9 mouse cellular contexts compared by ENCODE assay signal in genomic region chr7:6343501-6344071, GRCm38 (mm10). TPM values are rescaled to one million over a fixed set of nuclear protein-coding genes. Genes with fewer than 3 reads are reported as not detected.
A peak's percentile ranks its signal among the peaks of the same experiment; 100 is the strongest.
DNase-seq lines count a peak whose midpoint lies in the region; ATAC-seq lines count a peak whose summit lies in the region.
"Had no signal": no experiment of that assay in that cellular context is flagged by ENCODE, and none has a peak within 500 bp of the region (broad histone marks: within the 10 kb centered on the region; RNA-seq: fewer than 3 reads in every experiment).

Gm3854 (plus strand) TSS chr7:6343759.

- intact Hi-C loops in heart, postnatal 10 days (cut with DNase I) = no loop called here

- H3K4me2 ChIP-seq in forebrain, embryonic 12.5 days = peak within 1 kb of the TSS; percentile 46
- H3K4me2 ChIP-seq in liver, embryonic 13.5 days = peak within 1 kb of the TSS; percentile 69
- H3K4me2 ChIP-seq in neural tube, embryonic 11.5 days (ENCODE audit: low read depth) = peak within 1 kb of the TSS; percentile 15

- H3K27me3 ChIP-seq in forebrain, embryonic 12.5 days = 0 out of 2 replicates have a peak, but pooled peaks cover 4% of the 10 kb centered on the region
- no peaks in the 10 kb centered on the region for H3K27me3 ChIP-seq in liver, embryonic 13.5 days
- no peaks in the 10 kb centered on the region for H3K27me3 ChIP-seq in neural tube, embryonic 11.5 days (ENCODE audit: control insufficient read depth, insufficient read depth, low read length)

- H3K36me3 ChIP-seq in forebrain, embryonic 12.5 days (replicated peaks) = no peaks in the 10 kb centered on the region
- no peaks in the 10 kb centered on the region for H3K36me3 ChIP-seq in liver, embryonic 13.5 days
- no peaks in the 10 kb centered on the region for H3K36me3 ChIP-seq in neural tube, embryonic 11.5 days (ENCODE audit: control insufficient read depth, insufficient read depth, low read length)

- H3K27ac ChIP-seq in forebrain, embryonic 12.5 days = peak within 1 kb of the TSS; percentile 76
- H3K27ac ChIP-seq in liver, embryonic 13.5 days = no peak within 1 kb of the TSS
- no peak within 1 kb of the TSS for H3K27ac ChIP-seq in neural tube, embryonic 11.5 days (ENCODE audit: low read depth, low read length)

- H3K9me3 ChIP-seq in forebrain, embryonic 12.5 days = 0 out of 2 replicates have a peak, but pooled peaks cover 3% of the 10 kb centered on the region
- H3K9me3 ChIP-seq in liver, embryonic 13.5 days (replicated peaks) = no peaks in the 10 kb centered on the region
- no peaks in the 10 kb centered on the region for H3K9me3 ChIP-seq in neural tube, embryonic 11.5 days (ENCODE audit: control insufficient read depth, low read length)

- WGBS in forebrain, embryonic 12.5 days = under 1% methylated on average over 26 of the region's 26 CpGs
- 1% methylated on average over 26 of the region's 26 CpGs for WGBS in liver, embryonic 13.5 days (ENCODE audit: insufficient replicate concordance)
- WGBS in neural tube, embryonic 11.5 days = under 1% methylated on average over 26 of the region's 26 CpGs

- H3K4me3 ChIP-seq in forebrain, embryonic 12.5 days (replicated peaks) = peak within 1 kb of the TSS; percentile 62
- peak within 1 kb of the TSS; percentile 67 for H3K4me3 ChIP-seq in liver, embryonic 13.5 days (replicated peaks)
- peak within 1 kb of the TSS; percentile 35 for H3K4me3 ChIP-seq in neural tube, embryonic 11.5 days (ENCODE audit: low read depth, low read length)

- DNase-seq in CD4-positive, CD25-positive, alpha-beta regulatory T cell, adult 2 months (ENCODE audit: low read depth, low spot score) = peak; percentile 54
- peak; percentile 42 for DNase-seq in c-Kit-positive CD71-positive TER-119-positive erythroid progenitor cells, embryonic 14.5 days (ENCODE audit: low spot score)
- peak; percentile 44 to 65 for DNase-seq in heart, postnatal 10 days
- peak; percentile 63 to 76 for DNase-seq in kidney, postnatal 25 days
- DNase-seq in liver, embryonic 13.5 days = peak; percentile 35
- peak; percentile 88 for DNase-seq in neural tube, embryonic 11.5 days (ENCODE audit: low spot score)
- peak; percentile 75 for DNase-seq in testis, postnatal 14 days (ENCODE audit: low spot score)

- peak; percentile 91 for ATAC-seq in forebrain, embryonic 12.5 days (ENCODE audit: low FRiP score)
- peak; percentile 81 for ATAC-seq in liver, embryonic 13.5 days (ENCODE audit: low read depth)
- peak; percentile 91 for ATAC-seq in neural tube, embryonic 11.5 days (ENCODE audit: insufficient read depth, low FRiP score, low TSS enrichment)

- H3K9ac ChIP-seq in forebrain, embryonic 12.5 days = peak within 1 kb of the TSS; percentile 53; the same call in 1 of the 2 replicates
- peak within 1 kb of the TSS; percentile 63 for H3K9ac ChIP-seq in liver, embryonic 13.5 days
- H3K9ac ChIP-seq in neural tube, embryonic 11.5 days (ENCODE audit: low read length) = peak within 1 kb of the TSS; percentile 32

- H3K4me1 ChIP-seq in forebrain, embryonic 12.5 days = peaks cover 4% of the 10 kb centered on the region; the same call in 1 of the 2 replicates
- H3K4me1 ChIP-seq in liver, embryonic 13.5 days (replicated peaks) = peaks cover 4% of the 10 kb centered on the region
- H3K4me1 ChIP-seq in neural tube, embryonic 11.5 days (ENCODE audit: control insufficient read depth, insufficient read depth, low read length) = no peaks in the 10 kb centered on the region

RNA-seq across cellular contexts. Expression of gene Gm3854, which starts in this region (rescaled TPM):
- 3.8 and 4.1 TPM in 2 replicates for polyA plus RNA-seq in forebrain, embryonic 12.5 days (2016; fragmentation: Nextera tagmentation; extraction: Ambion mirVana)
- under 1 TPM; 0.14 to 0.27 TPM for total RNA-seq in heart, postnatal 10 days (2021)
- polyA plus RNA-seq in liver, embryonic 13.5 days (2015; fragmentation: Nextera tagmentation; extraction: Ambion mirVana) = 0.32 and 0.39 TPM in 2 replicates
- polyA plus RNA-seq in neural tube, embryonic 11.5 days (2014; fragmentation: Nextera tagmentation; extraction: Ambion mirVana) = 2.7 and 3.3 TPM in 2 replicates
- total RNA-seq: CH12.LX had no signal

Comparison
In these comparisons a context has a peak if more than half of its experiments do, and no peak if none do; other contexts are left out.
1. Peak in DNase-seq in heart, postnatal 10 days; RNA of the gene not detected or under 1 TPM.
2. Peak in DNase-seq, ATAC-seq, H3K4me3 ChIP-seq, H3K9ac ChIP-seq and H3K4me2 ChIP-seq in liver, embryonic 13.5 days; RNA of the gene not detected or under 1 TPM.
3. DNase-seq: peak in every context shown above with its lines; median percentile 88 in neural tube, embryonic 11.5 days; 75 in testis, postnatal 14 days; 70 in kidney, postnatal 25 days; 54 in heart, postnatal 10 days; 54 in CD4-positive, CD25-positive, alpha-beta regulatory T cell, adult 2 months; 42 in c-Kit-positive CD71-positive TER-119-positive erythroid progenitor cells, embryonic 14.5 days; 35 in liver, embryonic 13.5 days.
4. H3K4me2 ChIP-seq: peak in every context shown above with its lines; median percentile 69 in liver, embryonic 13.5 days; 46 in forebrain, embryonic 12.5 days; 15 in neural tube, embryonic 11.5 days.